Mouse (Mus musculus) inflammation-experienced regulatory T-cells, adult 16 weeks (primary cell): ENCODE results near the gene Tnpo2. TPM values are rescaled to one million over a fixed set of nuclear protein-coding genes. Genes with fewer than 3 reads are reported as not detected.

Experiments used
- polyA plus RNA-seq: library from polyadenylated mRNA; unstranded; fragments of 100-300 nt; shearing (Covaris generic); gene quantifications from one replicate; pipeline ENCODE4 v1.2.1, GENCODE M21; 2017

The Tnpo2 gene
- 49.4 TPM for polyA plus RNA-seq

GRCm38 (mm10) chr8:85036718-85037365 lies at the start of gene Tnpo2:
TSS of gene Tnpo2 (plus strand) at chr8:85036915.

DNA sequence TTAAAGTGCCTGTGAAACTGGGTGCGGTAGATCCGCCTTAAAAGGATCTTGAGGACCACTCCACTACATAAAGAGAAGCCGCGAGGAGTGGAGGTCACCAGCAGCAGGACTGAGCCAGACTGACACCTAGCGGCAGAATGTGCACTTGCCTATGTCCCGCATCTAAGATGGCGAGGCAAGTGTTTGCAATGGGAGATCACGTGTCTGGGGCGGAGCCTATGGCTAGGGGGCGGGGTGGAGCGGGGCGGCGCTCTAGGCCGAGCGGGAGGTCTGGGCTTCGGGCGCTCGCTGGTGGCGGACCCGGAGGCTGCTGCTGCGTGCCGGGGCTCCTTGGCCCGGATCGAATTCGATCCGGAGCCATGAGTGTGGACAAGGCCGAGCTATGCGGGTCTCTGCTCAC lies 46.4 kb upstream of the Tnpo2 start, which contains the start of gene Hook2:
Gene Hook2, plus strand, starts transcription at position 255 of the 400 bp plus-strand sequence.

DNA sequence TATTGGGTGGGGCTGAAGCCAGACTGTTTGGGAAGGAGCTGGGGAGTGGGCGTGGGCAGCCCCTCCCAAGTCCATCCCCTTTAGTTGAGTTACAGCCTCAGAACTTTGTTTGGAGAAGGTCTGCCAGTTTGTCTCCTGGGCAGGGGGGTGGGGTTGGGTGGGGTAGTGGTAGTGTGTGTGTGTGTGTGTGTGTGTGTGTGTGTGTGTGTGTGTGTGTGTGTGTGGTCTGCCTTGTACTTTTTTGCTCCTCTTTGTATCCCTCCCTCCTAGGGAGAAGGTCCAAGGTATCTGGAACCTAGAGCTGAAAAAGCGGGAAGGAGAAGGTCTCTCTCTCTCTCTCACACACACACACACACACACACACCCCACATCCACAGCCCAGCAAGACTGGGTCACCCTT lies 22.3 kb upstream of the Tnpo2 start, which contains the start of gene Best2:
Gene Best2, minus strand, starts transcription at position 101 of the 400 bp plus-strand sequence.

DNA sequence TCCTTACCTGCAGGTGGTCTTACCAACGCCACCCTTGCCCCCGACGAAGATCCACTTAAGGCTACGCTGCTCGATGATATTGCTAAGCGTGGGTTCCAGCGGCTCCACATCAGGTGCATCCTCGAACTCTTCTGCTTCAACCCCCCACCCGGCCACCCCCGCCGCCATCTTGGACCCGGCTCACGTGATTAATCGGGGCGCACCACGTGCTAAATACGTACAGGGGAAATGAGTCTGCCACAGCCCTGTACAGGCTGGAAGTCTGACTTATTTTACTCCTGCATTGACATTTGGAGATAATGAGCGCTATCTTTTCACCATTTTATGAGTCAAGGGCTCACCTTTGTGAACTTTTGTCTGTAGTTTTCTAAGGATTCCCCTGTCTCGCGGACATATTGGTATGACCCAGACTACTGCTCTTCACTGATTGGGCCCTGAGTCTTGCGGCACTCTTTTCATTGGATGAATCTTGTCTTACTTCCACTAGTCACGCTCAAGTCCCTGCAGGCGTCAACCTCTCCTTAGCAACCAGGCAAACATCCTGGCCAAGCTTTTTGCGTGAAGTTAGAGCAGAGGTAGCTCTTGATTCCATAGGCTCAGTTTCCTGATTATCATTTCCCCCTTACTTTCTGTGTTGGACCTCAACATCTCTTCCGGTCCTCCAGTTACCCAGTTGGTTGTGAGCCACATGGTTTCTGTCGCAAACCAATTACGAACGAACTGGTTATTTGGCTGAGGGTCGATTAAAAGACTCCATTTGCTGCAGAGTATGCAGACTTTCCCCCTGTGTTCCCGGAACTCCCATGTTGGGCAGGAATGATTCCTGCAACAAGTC lies 11.4 kb upstream of the Tnpo2 start, which contains the start of gene Asna1:
Gene Asna1, minus strand, starts transcription at position 184 of the 835 bp plus-strand sequence.

DNA sequence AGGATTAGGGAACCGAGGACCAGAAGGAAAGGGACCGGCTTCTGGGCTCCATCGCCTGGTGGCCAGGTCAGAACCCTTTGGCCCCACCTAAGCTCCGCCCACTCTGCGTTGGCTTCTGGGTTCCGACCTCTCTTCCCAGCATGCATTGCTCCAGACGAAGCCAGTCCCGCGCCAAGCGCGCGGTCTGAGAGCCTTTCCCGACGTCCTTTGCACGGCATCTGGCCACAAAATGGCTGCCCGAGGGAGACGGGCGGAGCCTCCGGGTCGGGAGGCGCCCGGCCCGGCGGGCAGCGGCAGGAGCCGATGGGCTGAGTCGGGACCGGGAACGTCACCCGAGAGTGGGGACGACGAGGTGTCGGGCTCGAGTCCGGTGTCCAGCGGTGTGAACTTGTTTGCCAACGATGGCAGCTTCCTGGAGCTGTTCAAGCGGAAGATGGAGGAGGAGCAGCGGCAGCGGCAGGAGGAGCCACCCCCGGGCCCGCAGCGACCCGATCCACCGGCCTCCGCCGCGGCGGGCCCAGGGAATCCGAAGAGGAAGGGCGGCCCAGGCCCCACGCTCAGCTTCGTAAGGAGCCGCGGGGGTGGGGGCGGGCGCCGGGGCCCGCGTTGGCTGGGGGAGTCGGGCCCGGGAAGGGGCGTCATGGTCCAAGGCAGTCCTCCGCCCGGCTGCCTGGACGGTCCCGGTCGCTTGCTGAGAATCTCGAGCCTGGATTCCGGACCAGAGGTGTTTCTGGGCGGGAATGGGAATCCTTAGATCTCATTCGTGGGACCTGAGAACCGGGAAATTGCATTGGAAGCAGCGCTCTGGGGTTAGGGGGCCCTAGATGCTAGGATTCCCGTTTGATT lies 9.8 kb upstream of the Tnpo2 start, which contains the start of gene Trir:
Gene Trir, plus strand, starts transcription at position 154 of the 846 bp plus-strand sequence.

GRCm38 (mm10) chr8:85059879-85060616 lies 23.3 kb downstream of the Tnpo2 start, which contains the start of gene Fbxw9:
TSS of gene Fbxw9 (plus strand) at chr8:85060055.

DNA sequence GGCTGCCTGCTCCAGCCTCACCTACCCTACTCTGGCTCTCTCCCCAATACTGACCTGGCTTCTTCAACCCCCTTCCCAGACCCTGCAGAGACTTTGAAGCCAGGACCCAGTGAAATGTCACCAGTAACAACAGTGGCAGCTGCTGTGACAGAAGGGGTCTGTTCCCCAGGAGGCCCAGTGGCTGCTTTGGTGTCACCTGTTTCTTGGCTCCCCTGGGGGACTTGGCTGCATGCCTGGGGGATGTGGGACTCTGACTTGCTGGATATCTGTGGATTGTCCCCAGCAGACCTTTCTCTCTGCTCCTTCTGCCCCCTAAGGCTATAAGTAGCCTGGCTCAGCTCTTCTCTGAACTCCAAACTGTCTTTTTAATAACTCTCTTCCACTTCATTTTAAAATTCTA lies 31.3 kb downstream of the Tnpo2 start, which contains the start of gene Gm5741:
Gene Gm5741, minus strand, starts transcription at position 1 of the 400 bp plus-strand sequence.

DNA sequence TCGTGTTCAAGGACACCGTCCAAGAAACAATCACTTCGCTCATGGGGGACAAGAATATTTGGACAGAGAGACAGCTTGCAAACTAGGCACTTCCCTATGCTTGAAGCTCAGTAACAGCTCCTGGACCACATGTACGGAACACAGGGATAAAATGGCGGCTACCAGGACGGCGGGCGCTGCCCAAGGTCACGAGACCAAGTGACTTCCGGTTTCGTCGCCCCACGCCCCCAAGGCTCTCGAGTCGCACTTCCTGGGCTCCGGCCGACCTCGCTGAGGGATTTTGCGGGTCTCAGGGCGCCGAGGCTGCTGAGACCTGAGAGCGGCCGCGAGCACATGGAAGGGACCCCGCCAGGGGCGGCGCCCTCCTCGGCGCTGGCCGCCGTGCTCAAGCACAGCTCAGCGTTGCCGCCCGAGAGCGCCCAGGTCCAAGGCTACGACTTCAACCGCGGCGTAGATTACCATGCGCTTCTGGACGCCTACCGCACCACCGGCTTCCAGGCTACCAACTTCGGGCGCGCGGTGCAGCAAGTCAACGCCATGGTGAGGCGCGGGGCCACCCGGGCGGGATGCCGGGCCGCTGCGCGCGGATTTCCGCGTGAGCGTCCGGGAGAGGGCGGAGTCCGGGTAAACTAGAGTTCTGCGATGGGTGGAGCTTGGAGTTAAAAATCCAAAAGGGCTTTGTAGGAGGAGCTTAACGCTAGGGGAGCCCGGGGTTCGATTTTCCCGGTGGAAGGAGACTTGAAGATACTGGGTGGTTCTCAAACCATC lies 35.0 kb downstream of the Tnpo2 start, which contains the start of gene Dhps:
Gene Dhps, plus strand, starts transcription at position 244 of the 768 bp plus-strand sequence.

DNA sequence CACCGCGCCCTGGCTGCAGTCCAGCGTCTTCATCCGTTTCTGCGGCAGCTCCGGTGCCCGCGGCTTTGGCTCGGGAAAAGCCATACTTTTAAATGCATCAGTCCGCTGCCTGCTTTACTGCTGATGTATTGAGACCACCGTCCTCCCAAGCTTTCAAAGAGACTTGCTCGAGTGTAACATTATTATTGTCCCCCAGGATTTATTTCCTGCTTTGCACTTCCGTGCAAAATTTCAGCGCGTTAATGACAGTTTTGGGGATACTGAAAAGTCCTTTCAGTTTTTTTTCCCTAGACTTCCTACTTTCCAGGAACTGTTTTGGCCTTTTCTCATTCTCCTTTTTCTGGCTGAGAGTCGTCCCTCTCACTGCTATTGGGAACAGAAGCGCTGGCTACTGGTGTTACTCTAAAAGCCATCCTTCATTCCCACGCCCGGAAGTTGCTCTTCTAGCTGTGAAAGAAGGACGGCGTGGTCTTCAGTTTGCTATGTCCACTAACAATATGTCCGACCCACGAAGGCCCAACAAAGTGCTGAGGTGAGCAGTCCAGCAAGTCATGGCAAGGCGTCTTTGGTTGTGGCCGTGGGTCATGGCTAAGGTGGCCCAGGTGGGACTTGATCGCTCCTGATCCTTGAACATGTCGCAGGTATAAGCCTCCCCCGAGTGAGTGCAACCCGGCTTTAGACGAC lies 44.0 kb downstream of the Tnpo2 start, which contains the start of gene Wdr83os:
Gene Wdr83os, plus strand, starts transcription at position 209 of the 684 bp plus-strand sequence.

DNA sequence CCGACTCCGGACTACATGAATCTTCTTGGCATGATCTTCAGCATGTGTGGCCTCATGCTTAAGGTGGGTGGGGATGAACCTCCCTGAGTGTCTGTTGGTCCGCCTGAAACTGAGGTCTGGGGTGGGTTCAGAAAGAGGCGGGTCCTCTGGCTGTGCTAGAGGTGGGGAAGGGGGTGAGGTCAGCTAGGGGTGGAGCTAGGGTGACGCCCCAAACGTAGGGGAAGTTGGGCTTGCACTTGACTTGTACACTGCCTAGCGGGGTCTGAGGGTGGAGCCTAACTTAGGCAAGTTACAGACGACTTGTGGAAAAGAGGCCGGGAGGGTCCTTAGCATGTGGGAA lies 44.5 kb downstream of the Tnpo2 start, which contains the start of gene Wdr83:
Gene Wdr83, minus strand, starts transcription at position 91 of the 340 bp plus-strand sequence.

GRCm38 (mm10) chr8:85083108-85083813 lies 46.5 kb downstream of the Tnpo2 start, which contains the start of gene Man2b1:
TSS of gene Man2b1 (plus strand) at chr8:85083270.

Other genes with a start within 250 kb of the Tnpo2 start
- 3.4 TPM for gene Nfix, start 236.6 kb upstream of the Tnpo2 start, polyA plus RNA-seq
- 9.0 TPM for gene Dand5, start 214.1 kb upstream of the Tnpo2 start, polyA plus RNA-seq
- gene Gadd45gip1, start 205.4 kb upstream of the Tnpo2 start, polyA plus RNA-seq = 30.6 TPM
- 211 TPM for gene Rad23a, start 196.2 kb upstream of the Tnpo2 start, polyA plus RNA-seq
- 499 TPM for gene Calr, start 190.0 kb upstream of the Tnpo2 start, polyA plus RNA-seq
- 111 TPM for gene Farsa, start 179.9 kb upstream of the Tnpo2 start, polyA plus RNA-seq
- gene Syce2, start 164.8 kb upstream of the Tnpo2 start, polyA plus RNA-seq = 8.3 TPM
- gene Gcdh, start 143.0 kb upstream of the Tnpo2 start, polyA plus RNA-seq = 37.3 TPM
- 0.32 TPM for gene Klf1, start 135.0 kb upstream of the Tnpo2 start, polyA plus RNA-seq
- 21.8 TPM for gene Dnase2a, start 128.4 kb upstream of the Tnpo2 start, polyA plus RNA-seq
- gene Mast1, start 99.6 kb upstream of the Tnpo2 start, polyA plus RNA-seq = 1.5 TPM
- gene Rtbdn, start 89.9 kb upstream of the Tnpo2 start, polyA plus RNA-seq = 0.24 TPM
- not detected for gene Gm49661, start 67.5 kb upstream of the Tnpo2 start, polyA plus RNA-seq
- gene Prdx2, start 67.3 kb upstream of the Tnpo2 start, polyA plus RNA-seq = 247 TPM
- gene Rnaseh2a, start 67.1 kb upstream of the Tnpo2 start, polyA plus RNA-seq = 101 TPM
- gene Junb, start 58.2 kb upstream of the Tnpo2 start, polyA plus RNA-seq = 568 TPM
- 10.4 TPM for gene Hook2, start 46.3 kb upstream of the Tnpo2 start, polyA plus RNA-seq
- gene Best2, start 22.4 kb upstream of the Tnpo2 start, polyA plus RNA-seq = not detected
- 40.2 TPM for gene Asna1, start 11.6 kb upstream of the Tnpo2 start, polyA plus RNA-seq
- gene Trir, start 10.1 kb upstream of the Tnpo2 start, polyA plus RNA-seq = 202 TPM
- 9.1 TPM for gene Fbxw9, start 23.1 kb downstream of the Tnpo2 start, polyA plus RNA-seq
- gene Gm5741, start 31.1 kb downstream of the Tnpo2 start, polyA plus RNA-seq = 2.4 TPM
- gene Dhps, start 34.8 kb downstream of the Tnpo2 start, polyA plus RNA-seq = 82.7 TPM
- 178 TPM for gene Wdr83os, start 43.8 kb downstream of the Tnpo2 start, polyA plus RNA-seq
- 40.6 TPM for gene Wdr83, start 44.4 kb downstream of the Tnpo2 start, polyA plus RNA-seq
- 177 TPM for gene Man2b1, start 46.4 kb downstream of the Tnpo2 start, polyA plus RNA-seq
- gene Zfp791, start 86.2 kb downstream of the Tnpo2 start, polyA plus RNA-seq = not detected
- gene Cks1brt, start 115.0 kb downstream of the Tnpo2 start, polyA plus RNA-seq = not detected
- not detected for gene Olfr371, start 189.1 kb downstream of the Tnpo2 start, polyA plus RNA-seq